Mouse (Mus musculus) adrenal gland, adult 8-10 months (tissue): Measurements from ENCODE around the gene Vmn1r65. TPM values are rescaled to one million over a fixed set of nuclear protein-coding genes. Genes with fewer than 3 reads are reported as not detected.
"Not testable (repeated sequence)": the region's sequence is repeated elsewhere in the genome, so short reads cannot be mapped to it uniquely, and the experiment has no call there.

Experiments
- DNase-seq: peaks from one replicate; pipeline ENCODE4 v3.0.0; 2022
- total RNA-seq, 4 experiments: library from RNA; stranded (reverse); gene quantifications; 2 replicates each; pipeline ENCODE4 v1.2.4; 2022

Vmn1r65 gene
- not detected for total RNA-seq

DNA sequence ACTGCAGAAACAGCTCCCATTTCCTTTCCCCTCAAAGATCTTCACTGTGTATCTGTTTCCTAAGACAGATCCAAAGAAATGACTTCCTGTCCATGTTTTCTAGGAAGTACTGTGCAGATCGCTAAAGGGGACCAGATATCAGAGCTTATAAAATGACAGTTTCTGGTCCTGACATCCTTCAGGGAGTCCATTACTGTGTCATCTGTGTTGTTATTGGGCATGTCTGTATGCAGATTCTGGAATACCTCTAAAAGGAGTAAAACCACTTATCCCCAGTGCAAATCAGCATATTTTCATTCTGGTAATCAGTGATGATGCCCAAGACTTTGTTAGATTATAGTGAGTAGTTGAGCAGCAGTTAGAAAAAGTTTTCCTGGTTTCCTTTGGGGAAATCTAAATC, at the start of gene Vmn1r65:
TSS of gene Vmn1r65 (minus strand) at position 101 of the 400 bp plus-strand sequence.
- DNase-seq: no peak

- no peak for DNase-seq
Measured at GRCm38 (mm10) chr7:6044861-6045260, 34.1 kb upstream of the Vmn1r65 start, which contains the start of gene Nlrp4c. TSS of gene Nlrp4c (plus strand) at chr7:6045161.

DNA sequence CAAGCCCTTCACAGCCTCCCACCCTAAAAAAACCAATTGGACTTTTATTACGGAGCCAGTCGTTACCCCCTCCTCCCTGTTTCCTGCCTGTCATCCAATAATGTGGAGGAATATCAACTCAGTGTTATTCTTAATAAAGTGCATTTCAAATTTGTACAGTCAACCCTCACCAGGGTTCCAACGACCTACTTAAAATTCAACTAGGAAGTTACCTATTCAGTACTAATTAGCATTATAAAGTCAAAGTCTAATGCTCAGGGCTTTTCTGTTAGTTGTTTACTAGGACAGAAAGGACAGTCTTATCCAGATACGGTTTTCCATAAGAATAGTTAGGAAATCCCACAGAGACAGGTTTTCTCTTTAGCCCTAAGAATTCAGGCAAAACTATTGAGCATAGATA, 28.4 kb downstream of the Vmn1r65 start:
- not testable (repeated sequence) for DNase-seq

GRCm38 (mm10) chr7:5972546-5972945, 38.3 kb downstream of the Vmn1r65 start:
- not testable (repeated sequence) for DNase-seq

Other genes starting within 250 kb of the Vmn1r65 start
- not detected for gene Vmn1r63, start 205.6 kb downstream of the Vmn1r65 start, total RNA-seq
- not detected for gene Vmn1r64, start 126.5 kb downstream of the Vmn1r65 start, total RNA-seq
- not detected for gene Nlrp4c, start 34.2 kb upstream of the Vmn1r65 start, total RNA-seq
- 10 to 100 TPM; 42.8 to 60.3 (median 58.4) TPM for gene Zfp787, start 145.0 kb upstream of the Vmn1r65 start, total RNA-seq
- gene Zfp444, start 161.2 kb upstream of the Vmn1r65 start, total RNA-seq: 10 to 100 TPM; 33.7 to 39.7 (median 35.2) TPM
- gene Galp, start 186.1 kb upstream of the Vmn1r65 start, total RNA-seq: not detected
- not detected for gene Zscan5b, start 211.3 kb upstream of the Vmn1r65 start, total RNA-seq
- gene Epp13, start 241.7 kb upstream of the Vmn1r65 start, total RNA-seq: not detected